Mouse (Mus musculus) forebrain, postnatal 0 days (tissue): ENCODE data around the gene Akap8l. TPM values are rescaled to one million over a fixed set of nuclear protein-coding genes. Genes with fewer than 3 reads are reported as not detected.

ENCODE experiments used
- ATAC-seq: fragments of 200-750 bp; cut with Nextera tagmentation; 2 replicates; pipeline ENCODE4 v1.8.0; 2017; ENCODE audit warnings: mild to moderate bottlenecking, moderate library complexity
- DNase-seq: peaks from one replicate; pipeline ENCODE4 v3.0.0-alpha.2; 2015
- H3K27ac ChIP-seq: fragments of 300-500 bp; sonication (generic); 2 replicates; pipeline ENCODE4 v1.5.1; 2014; ENCODE audit warnings: low read depth, mild to moderate bottlenecking, antibody characterized with exemption, low read length, moderate library complexity, mixed read lengths
- H3K27me3 ChIP-seq: fragments of 300-500 bp; sonication (generic); 2 replicates; pipeline ENCODE4 v1.6.1; 2014; ENCODE audit warnings: mild to moderate bottlenecking, low read length, mixed read lengths; ENCODE audit not compliant: insufficient read depth
- H3K36me3 ChIP-seq: fragments of 300-500 bp; sonication (generic); 2 replicates; pipeline ENCODE4 v1.6.1; 2014; ENCODE audit warnings: mild to moderate bottlenecking, moderate library complexity; ENCODE audit not compliant: insufficient read depth
- H3K4me1 ChIP-seq: fragments of 300-500 bp; sonication (generic); 2 replicates; pipeline ENCODE4 v1.6.1; 2014; ENCODE audit warnings: antibody characterized with exemption; ENCODE audit not compliant: insufficient read depth
- H3K4me2 ChIP-seq: fragments of 300-500 bp; sonication (generic); 2 replicates; pipeline ENCODE4 v1.6.1; 2014; ENCODE audit warnings: low read depth, mild to moderate bottlenecking, moderate library complexity
- H3K4me3 ChIP-seq: fragments of 300-500 bp; sonication (generic); 2 replicates; pipeline ENCODE4 v1.5.1; 2014; ENCODE audit warnings: low read depth, low read length, mixed read lengths
- H3K9ac ChIP-seq: fragments of 300-500 bp; sonication (generic); 2 replicates; pipeline ENCODE4 v1.6.1; 2014; ENCODE audit warnings: mild to moderate bottlenecking
- H3K9me3 ChIP-seq: fragments of 300-500 bp; sonication (generic); 2 replicates; pipeline ENCODE4 v1.6.1; 2016; ENCODE audit warnings: low read length
- CTCF ChIP-seq: sonication (generic); IDR thresholded peaks from 2 replicates; pipeline ENCODE4 v1.5.1; 2016; ENCODE audit warnings: antibody characterized with exemption, control low read depth, low read depth
- WGBS: fragments of 180-500 bp; shearing (Covaris S2); extraction: QIAGEN DNeasy Blood & Tissue Kit; methylation state at CpG from one replicate; pipeline ENCODE4 v1.1.7; 2014; 5-methylcytosine and 5-hydroxymethylcytosine counted together
- polyA plus RNA-seq: library from polyadenylated mRNA; unstranded; fragments of >200 nt; fragmentation: Nextera tagmentation; extraction: Ambion mirVana; gene quantifications from 2 replicates; pipeline ENCODE4 v1.2.1, GENCODE M21; 2015
- total RNA-seq: library from RNA; depleted of rRNA; stranded (reverse); fragments of >200 nt; gene quantifications from 2 replicates; pipeline ENCODE4 v1.2.3, GENCODE M21; 2014

Gene Akap8l
- total and polyA plus RNA-seq, 2 experiments from 2014 or later: 74.2 to 80.5 TPM

DNA sequence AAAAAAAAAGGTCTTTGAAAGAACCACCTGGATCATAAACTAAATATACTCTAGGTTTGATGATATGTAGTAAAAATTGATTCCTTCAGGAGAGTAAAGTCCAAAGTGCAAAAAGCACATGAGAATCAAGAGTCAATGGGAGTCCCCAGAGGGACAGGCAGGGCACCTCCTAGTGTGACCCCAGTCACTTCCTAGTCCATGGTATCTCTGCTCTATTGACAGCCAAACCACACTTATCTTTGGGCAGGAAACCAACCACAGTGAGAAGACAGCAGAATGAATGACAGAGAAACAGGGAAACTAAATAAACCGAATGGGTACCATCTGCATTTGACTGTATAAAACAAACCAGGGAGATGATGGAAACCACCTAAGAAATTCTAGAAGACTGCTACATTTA lies 10.3 kb downstream of the Akap8l start:
- Histone ChIP-seq H3K27ac (no peak overlapping the region), H3K4me2 (no peak overlapping the region), H3K36me3 (peaks cover 47% of the 10 kb centered on the region), H3K9me3 (no peaks in the 10 kb centered on the region), H3K4me1 (no peaks in the 10 kb centered on the region), H3K9ac (no peak overlapping the region), H3K4me3 (no peak overlapping the region), H3K27me3 (no peaks in the 10 kb centered on the region)
- DNase-seq: no peak
- no peak for ATAC-seq
- 93% methylated on average over 1 of the region's 1 CpGs for WGBS
- no peak for TF ChIP-seq CTCF

DNA sequence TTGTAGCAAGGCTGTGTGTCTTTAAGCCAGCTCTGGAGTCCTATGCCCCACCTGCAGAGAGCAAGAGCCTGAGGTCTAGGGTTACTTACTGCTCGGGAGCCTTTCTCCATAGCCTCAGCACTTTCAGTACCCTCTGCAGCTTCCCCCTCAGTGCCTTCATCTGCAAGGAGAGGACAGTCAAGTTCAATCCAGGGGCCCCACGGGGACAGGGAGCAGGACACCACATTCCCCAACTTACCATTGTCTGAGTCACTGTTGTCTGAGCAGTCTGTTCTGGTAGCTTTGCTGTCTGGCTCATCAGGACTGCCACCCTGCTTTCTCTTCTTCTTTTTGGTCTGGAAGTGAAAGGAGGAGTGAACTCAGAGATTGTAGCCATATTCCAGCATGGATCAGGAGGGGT lies 14.5 kb downstream of the Akap8l start:
- TF ChIP-seq CTCF: no peak
- Histone ChIP-seq H3K4me1 (no peaks in the 10 kb centered on the region), H3K27ac (no peak overlapping the region), H3K4me3 (no peak overlapping the region), H3K9ac (no peak overlapping the region), H3K9me3 (no peaks in the 10 kb centered on the region), H3K4me2 (no peak overlapping the region), H3K36me3 (peaks cover 75% of the 10 kb centered on the region), H3K27me3 (no peaks in the 10 kb centered on the region)
- 70% methylated on average over 2 of the region's 2 CpGs for WGBS
- ATAC-seq (no peak), DNase-seq (no peak)

DNA sequence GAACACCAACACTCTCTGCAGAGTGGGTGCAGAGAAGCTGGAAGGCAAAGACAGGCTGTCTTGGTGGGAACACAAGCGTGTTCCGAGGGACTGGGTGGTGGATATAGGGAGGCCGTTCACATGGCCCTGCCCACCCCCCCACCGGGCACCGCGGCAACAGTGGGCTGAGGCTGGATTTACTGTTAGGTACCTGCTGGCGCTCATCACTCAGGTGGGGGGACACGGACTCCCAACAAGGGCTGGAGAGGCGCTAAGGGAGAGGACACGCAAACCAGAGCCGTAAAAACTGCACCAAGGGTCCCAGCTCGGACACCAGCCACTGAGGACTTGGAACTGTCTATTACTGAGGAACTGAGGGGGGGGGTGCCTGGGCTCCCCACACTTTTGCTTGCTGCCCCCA lies 15.5 kb downstream of the Akap8l start:
- H3K4me3 ChIP-seq: no peak overlapping the region
- no peak for ATAC-seq

DNA sequence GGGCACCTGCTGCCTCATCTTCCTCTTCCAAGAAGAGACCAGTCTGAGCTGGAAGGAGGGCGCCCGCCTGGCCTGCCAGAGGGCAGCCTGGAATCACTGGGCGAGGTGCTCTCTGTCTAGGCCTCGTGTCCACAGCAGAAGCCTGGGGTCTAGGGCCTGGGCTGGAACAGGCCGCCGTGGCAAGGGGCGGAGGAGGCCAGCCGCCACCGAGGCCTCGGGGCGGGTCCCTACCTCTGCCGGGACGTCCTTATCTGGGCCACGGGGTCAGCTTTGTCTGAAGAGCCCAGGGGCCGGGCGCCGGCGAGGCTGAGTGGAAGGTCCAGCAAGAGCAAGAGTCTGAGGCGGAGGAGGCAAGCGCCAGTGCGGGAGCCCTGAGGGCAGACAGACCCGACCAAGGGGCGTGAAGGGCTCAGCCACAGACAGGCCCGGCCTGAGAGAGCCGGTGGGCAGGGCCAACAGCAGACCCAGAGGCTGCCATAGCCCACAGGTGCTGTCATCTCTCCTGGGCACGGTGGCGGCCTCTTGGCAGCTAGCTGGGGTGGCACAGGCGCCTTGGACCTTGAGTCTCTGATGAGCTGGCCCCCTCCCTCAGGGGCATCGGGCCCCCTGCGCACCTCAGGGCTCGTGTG lies 16.6 kb downstream of the Akap8l start:
- Histone ChIP-seq H3K4me1 (no peaks in the 10 kb centered on the region), H3K4me3 (no peak overlapping the region), H3K9ac (no peak overlapping the region), H3K36me3 (peaks cover 77% of the 10 kb centered on the region), H3K4me2 (no peak overlapping the region), H3K27ac (no peak overlapping the region), H3K27me3 (no peaks in the 10 kb centered on the region), H3K9me3 (no peaks in the 10 kb centered on the region)
- DNase-seq (no peak), ATAC-seq (no peak)
- no peak for TF ChIP-seq CTCF
- WGBS: 90% methylated on average over 30 of the region's 31 CpGs

More for the DNA sequence above, 15.5 kb downstream of the Akap8l start:
- 95% methylated on average over 12 of the region's 12 CpGs for WGBS
- Histone ChIP-seq H3K4me2 (no peak overlapping the region), H3K27me3 (no peaks in the 10 kb centered on the region), H3K9me3 (no peaks in the 10 kb centered on the region), H3K9ac (no peak overlapping the region), H3K36me3 (peaks cover 78% of the 10 kb centered on the region), H3K27ac (no peak overlapping the region), H3K4me1 (no peaks in the 10 kb centered on the region)
- no peak for TF ChIP-seq CTCF
- DNase-seq: no peak

DNA sequence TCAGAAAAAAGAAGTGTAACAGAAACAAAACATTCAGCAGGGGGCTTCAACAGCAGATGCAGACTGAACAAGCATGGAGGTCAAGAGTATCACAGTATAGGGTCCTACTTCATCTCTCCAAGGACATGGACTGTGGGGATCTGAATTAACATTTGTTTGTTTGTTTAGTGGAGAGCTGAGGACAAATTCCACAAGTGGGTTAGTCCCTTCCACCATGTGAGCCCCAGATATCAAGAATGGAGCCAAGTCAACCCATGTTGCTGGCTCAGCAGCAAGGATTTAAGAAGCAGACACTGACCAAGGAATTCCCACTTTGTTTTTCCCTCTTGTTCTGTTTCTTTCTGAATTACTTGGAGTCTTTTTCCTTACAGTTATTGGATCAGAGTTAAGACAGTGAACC lies 22.9 kb downstream of the Akap8l start:
- TF ChIP-seq CTCF: no peak

DNA sequence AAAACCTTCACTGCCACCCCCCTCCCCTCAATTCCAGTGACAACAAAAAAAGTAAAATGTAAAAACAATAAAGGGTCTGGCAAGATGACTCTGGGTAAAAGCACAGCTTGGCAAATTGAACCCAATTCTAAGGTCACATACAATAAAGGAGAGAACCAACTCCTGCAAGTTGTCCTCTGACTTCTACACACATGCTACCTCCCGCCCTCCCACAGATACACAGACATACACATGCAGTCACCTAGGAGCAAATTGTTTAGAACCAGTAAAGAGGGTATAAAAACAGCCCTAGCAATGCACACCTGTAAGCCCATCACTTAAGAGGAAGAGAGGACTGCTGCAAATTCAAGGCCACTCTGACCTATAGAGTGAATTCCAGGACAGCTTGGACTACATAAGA lies 27.6 kb downstream of the Akap8l start:
- whole genome bisulfite sequencing: 85% methylated on average over 1 of the region's 1 CpGs
- no peaks in the 10 kb centered on the region for H3K9me3 ChIP-seq
- H3K36me3 ChIP-seq: peaks cover 28% of the 10 kb centered on the region
- no peak overlapping the region for H3K4me3 ChIP-seq
- no peak for TF ChIP-seq CTCF
- no peak overlapping the region for H3K4me2 ChIP-seq
- peaks cover 5% of the 10 kb centered on the region; the same call in 1 of the 2 replicates for H3K4me1 ChIP-seq
- ATAC-seq (no peak), DNase-seq (no peak)
- H3K27me3 ChIP-seq: no peaks in the 10 kb centered on the region
- H3K9ac ChIP-seq: no peak overlapping the region
- no peak overlapping the region for H3K27ac ChIP-seq

More for the DNA sequence above, 22.9 kb downstream of the Akap8l start:
- ATAC-seq: no peak
- Histone ChIP-seq H3K9ac (no peak overlapping the region), H3K27ac (no peak overlapping the region), H3K4me3 (no peak overlapping the region), H3K36me3 (peaks cover 49% of the 10 kb centered on the region), H3K4me2 (no peak overlapping the region), H3K9me3 (no peaks in the 10 kb centered on the region), H3K4me1 (no peaks in the 10 kb centered on the region), H3K27me3 (no peaks in the 10 kb centered on the region)
- no peak for DNase-seq

DNA sequence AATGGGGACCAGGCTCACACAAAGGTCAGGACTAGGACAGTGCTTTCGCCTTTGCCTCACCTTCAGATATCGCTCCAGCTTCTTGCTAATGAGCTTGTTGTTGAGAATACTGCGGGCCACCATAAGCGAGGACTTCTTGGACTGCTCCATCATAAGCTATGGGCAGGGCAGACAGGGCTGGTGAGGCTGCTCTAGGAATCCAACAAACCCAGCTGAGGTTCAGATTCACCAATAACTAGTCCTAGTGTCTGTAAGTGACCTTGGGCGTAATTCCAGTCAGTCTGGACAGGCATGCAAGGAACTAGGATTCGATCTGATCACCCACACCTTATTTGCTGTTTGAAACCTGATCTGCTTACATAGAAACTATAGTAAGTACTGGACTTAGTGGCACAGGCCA lies 28.6 kb downstream of the Akap8l start:
- WGBS: 22% methylated on average over 6 of the region's 6 CpGs
- TF ChIP-seq CTCF: no peak
- H3K27ac ChIP-seq: peak overlapping the region; percentile 92
- H3K4me3 ChIP-seq: peak overlapping the region; percentile 64
- peaks cover 29% of the 10 kb centered on the region for H3K36me3 ChIP-seq
- peak overlapping the region; percentile 78 for H3K4me2 ChIP-seq
- DNase-seq (no peak), ATAC-seq (no peak)
- no peaks in the 10 kb centered on the region for H3K27me3 ChIP-seq
- H3K9ac ChIP-seq: peak overlapping the region; percentile 83
- peaks cover 5% of the 10 kb centered on the region; the same call in 1 of the 2 replicates for H3K4me1 ChIP-seq
- no peaks in the 10 kb centered on the region for H3K9me3 ChIP-seq
